Mouse (Mus musculus) small intestine, adult 2 months (tissue): Measurements from ENCODE around the gene Chrna7. TPM values are rescaled to one million over a fixed set of nuclear protein-coding genes. Genes with fewer than 3 reads are reported as not detected.

ENCODE experiments used
- H3K27ac ChIP-seq: fragments of 200-500 bp; 2 replicates; pipeline ENCODE4 v1.5.1; 2012; ENCODE audit warnings: low read depth, low read length, control low read depth, inconsistent platforms; ENCODE audit not compliant: insufficient read depth
- H3K27me3 ChIP-seq: fragments of 200-500 bp; 2 replicates; pipeline ENCODE4 v1.6.1; 2012; ENCODE audit warnings: mild to moderate bottlenecking, moderate library complexity, low read length, inconsistent platforms; ENCODE audit not compliant: control insufficient read depth, insufficient read depth
- H3K36me3 ChIP-seq: fragments of 200-500 bp; 2 replicates; pipeline ENCODE4 v1.6.1; 2012; ENCODE audit warnings: mild to moderate bottlenecking, low read length, control low read depth, inconsistent platforms; ENCODE audit not compliant: control insufficient read depth, insufficient read depth
- H3K4me1 ChIP-seq: fragments of 200-500 bp; 2 replicates; pipeline ENCODE4 v1.6.1; 2012; ENCODE audit warnings: low read length, inconsistent platforms, mixed read lengths; ENCODE audit not compliant: control insufficient read depth, insufficient read depth, insufficient read length
- H3K4me3 ChIP-seq: fragments of 200-500 bp; 2 replicates; pipeline ENCODE4 v1.5.1; 2012; ENCODE audit warnings: low read depth, mild to moderate bottlenecking, control low read depth, inconsistent platforms, low read length, moderate library complexity
- CTCF ChIP-seq: fragments of 200-500 bp; IDR thresholded peaks from 2 replicates; pipeline ENCODE4 v1.5.1; 2012; ENCODE audit warnings: low read depth, mild to moderate bottlenecking, control low read depth, inconsistent platforms, low read length, moderate library complexity, mixed read lengths; ENCODE audit not compliant: insufficient replicate concordance, insufficient read length; ENCODE audit errors: extremely low read depth
- POLR2A ChIP-seq: fragments of 200-500 bp; IDR thresholded peaks from 2 replicates; pipeline ENCODE4 v1.6.1; 2012; ENCODE audit warnings: low read depth, mild to moderate bottlenecking, control low read depth, inconsistent platforms, low read length, moderate library complexity
- WGBS: fragments of 180-500 bp; shearing (Covaris S2); methylation state at CpG from one replicate; pipeline ENCODE4 v1.1.7; 2018; 5-methylcytosine and 5-hydroxymethylcytosine counted together
- polyA plus RNA-seq: library from polyadenylated mRNA; depleted of rRNA; stranded (reverse); fragments of >200 nt; gene quantifications from 2 replicates; pipeline ENCODE4 v1.2.3, GENCODE M21; 2012

The Chrna7 gene
- polyA plus RNA-seq, 1 experiment, result 0.06 TPM

- Histone ChIP-seq H3K4me3 (no peak overlapping the region), H3K4me1 (no peaks in the 10 kb centered on the region), H3K27me3 (no peaks in the 10 kb centered on the region), H3K36me3 (no peaks in the 10 kb centered on the region), H3K27ac (no peak overlapping the region)
- 59% methylated on average over 2 of the region's 2 CpGs for WGBS
- TF ChIP-seq CTCF, result no peak
- TF ChIP-seq POLR2A, result no peak
Measured at GRCm38 (mm10) chr7:63195560-63195959, 16.8 kb downstream of the Chrna7 start.

- 87% methylated on average over 13 of the region's 13 CpGs for WGBS
- Histone ChIP-seq H3K27ac (no peak overlapping the region), H3K4me3 (no peak overlapping the region), H3K27me3 (no peaks in the 10 kb centered on the region), H3K36me3 (no peaks in the 10 kb centered on the region), H3K4me1 (no peaks in the 10 kb centered on the region)
- no peak for TF ChIP-seq POLR2A
- TF ChIP-seq CTCF, result no peak
Measured at GRCm38 (mm10) chr7:63189647-63190534, 22.5 kb downstream of the Chrna7 start.

GRCm38 (mm10) chr7:63170063-63170787, 42.1 kb downstream of the Chrna7 start:
- Histone ChIP-seq H3K36me3 (no peaks in the 10 kb centered on the region), H3K27ac (no peak overlapping the region), H3K4me1 (no peaks in the 10 kb centered on the region), H3K4me3 (no peak overlapping the region), H3K27me3 (no peaks in the 10 kb centered on the region)
- WGBS, result 72% methylated on average over 3 of the region's 3 CpGs
- TF ChIP-seq POLR2A (no peak), CTCF (no peak)

GRCm38 (mm10) chr7:63164617-63165016, 47.8 kb downstream of the Chrna7 start:
- TF ChIP-seq POLR2A (no peak), CTCF (no peak)

GRCm38 (mm10) chr7:63162272-63162864, 50.0 kb downstream of the Chrna7 start:
- no peaks in the 10 kb centered on the region for H3K4me1 ChIP-seq
- TF ChIP-seq POLR2A (no peak), CTCF (no peak)
- no peak overlapping the region for H3K4me3 ChIP-seq
- H3K36me3 ChIP-seq, result no peaks in the 10 kb centered on the region
- 77% methylated on average over 7 of the region's 7 CpGs for WGBS
- no peak overlapping the region for H3K27ac ChIP-seq
- no peaks in the 10 kb centered on the region for H3K27me3 ChIP-seq

More at GRCm38 (mm10) chr7:63164617-63165016, 47.8 kb downstream of the Chrna7 start:
- no peaks in the 10 kb centered on the region for H3K27me3 ChIP-seq
- H3K4me1 ChIP-seq, result no peaks in the 10 kb centered on the region
- no peak overlapping the region for H3K27ac ChIP-seq
- no peak overlapping the region for H3K4me3 ChIP-seq
- H3K36me3 ChIP-seq, result no peaks in the 10 kb centered on the region
- 74% methylated on average over 3 of the region's 3 CpGs for WGBS

GRCm38 (mm10) chr7:63153239-63153638, 59.1 kb downstream of the Chrna7 start:
- Histone ChIP-seq H3K4me3 (no peak overlapping the region), H3K27ac (no peak overlapping the region), H3K4me1 (no peaks in the 10 kb centered on the region), H3K27me3 (no peaks in the 10 kb centered on the region), H3K36me3 (no peaks in the 10 kb centered on the region)
- 54% methylated on average over 1 of the region's 1 CpGs for WGBS
- TF ChIP-seq CTCF (no peak), POLR2A (no peak)

GRCm38 (mm10) chr7:63148740-63149139, 63.6 kb downstream of the Chrna7 start:
- TF ChIP-seq POLR2A (no peak), CTCF (no peak)
- no peak overlapping the region for H3K27ac ChIP-seq
- no peaks in the 10 kb centered on the region for H3K4me1 ChIP-seq
- H3K36me3 ChIP-seq, result no peaks in the 10 kb centered on the region
- H3K4me3 ChIP-seq, result no peak overlapping the region
- 77% methylated on average over 3 of the region's 3 CpGs for whole genome bisulfite sequencing
- H3K27me3 ChIP-seq, result no peaks in the 10 kb centered on the region
